Mouse (Mus musculus): ENCODE results near the gene Mdga2. TPM values are rescaled to one million over a fixed set of nuclear protein-coding genes. Genes with fewer than 3 reads are reported as not detected.

The Mdga2 gene
- polyA plus RNA-seq, 1 experiment from 2014 or later: 8.7 TPM

DNA sequence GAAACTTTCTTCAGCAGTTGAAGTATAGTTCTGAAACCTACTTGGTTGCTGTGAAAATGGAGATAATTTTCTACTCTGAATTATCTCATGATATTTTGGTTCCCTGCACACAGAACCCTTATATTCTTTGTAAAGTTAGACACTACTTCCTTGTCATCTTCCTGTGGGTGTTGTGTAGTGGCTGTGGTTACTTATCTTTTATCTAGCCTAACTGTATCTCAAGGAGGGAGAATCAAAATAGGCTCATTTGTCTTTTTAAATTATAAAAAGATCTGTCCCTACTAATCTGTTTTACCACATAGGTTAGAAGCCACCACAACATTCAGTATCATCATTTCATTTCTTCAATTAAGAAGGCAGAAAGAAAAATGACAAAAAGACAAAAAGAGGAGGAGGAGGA, 127.9 kb downstream of the Mdga2 start:
- H3K4me1 ChIP-seq (ENCODE audit: control insufficient read depth, insufficient read depth, low read length): no peaks in the 10 kb centered on the region
- no peaks in the 10 kb centered on the region for H3K27me3 ChIP-seq (replicated peaks; ENCODE audit: control insufficient read depth, insufficient read depth, low read length)
- no peak overlapping the region for H3K4me3 ChIP-seq (ENCODE audit: low read depth, low read length)
- no peaks in the 10 kb centered on the region for H3K9me3 ChIP-seq (replicated peaks; ENCODE audit: control insufficient read depth, low read length)
- no peak overlapping the region for H3K27ac ChIP-seq (ENCODE audit: low read depth, low read length)
- no peak overlapping the region for H3K9ac ChIP-seq (ENCODE audit: low read length)
- no peaks in the 10 kb centered on the region for H3K36me3 ChIP-seq (ENCODE audit: control insufficient read depth, insufficient read depth, low read length)
- no peak overlapping the region for H3K4me2 ChIP-seq (ENCODE audit: low read length)
- DNase-seq (ENCODE audit: low spot score) (no peak), ATAC-seq (no peak)

DNA sequence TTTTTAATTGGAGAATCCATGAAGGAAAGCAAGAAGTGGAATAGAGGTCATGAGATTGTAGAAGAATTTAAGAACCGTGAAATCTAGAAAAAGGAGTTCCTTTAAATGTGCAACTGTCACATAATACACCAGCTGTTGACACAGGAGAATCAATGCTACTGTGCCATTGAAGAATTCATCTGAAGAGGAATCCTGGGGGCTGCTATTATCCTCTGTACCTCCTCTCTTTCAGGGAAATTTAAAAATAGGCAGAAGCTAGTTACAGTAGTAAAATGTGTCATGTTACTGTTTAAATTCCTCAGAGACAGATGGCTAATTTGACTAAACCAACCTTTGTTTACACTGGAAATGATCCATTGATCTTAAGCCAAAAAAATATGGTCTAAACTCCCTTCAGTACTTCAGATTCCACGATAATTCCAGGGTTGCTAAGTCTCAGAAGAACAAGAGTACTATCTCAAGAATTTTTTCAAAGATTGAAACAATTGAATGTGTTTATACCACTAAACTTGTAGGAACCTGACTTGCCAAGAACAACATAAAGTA, 131.9 kb downstream of the Mdga2 start:
- Histone ChIP-seq H3K4me1 (ENCODE audit: control insufficient read depth, insufficient read depth, low read length) (no peaks in the 10 kb centered on the region), H3K9me3 (replicated peaks; ENCODE audit: control insufficient read depth, low read length) (no peaks in the 10 kb centered on the region), H3K4me3 (ENCODE audit: low read depth, low read length) (no peak overlapping the region), H3K4me2 (ENCODE audit: low read length) (no peak overlapping the region), H3K36me3 (ENCODE audit: control insufficient read depth, insufficient read depth, low read length) (no peaks in the 10 kb centered on the region), H3K9ac (ENCODE audit: low read length) (no peak overlapping the region), H3K27me3 (replicated peaks; ENCODE audit: control insufficient read depth, insufficient read depth, low read length) (no peaks in the 10 kb centered on the region), H3K27ac (ENCODE audit: low read depth, low read length) (no peak overlapping the region)
- ATAC-seq: peak; percentile 48; the same call in 1 of the 2 replicates
- peak; percentile 74 for DNase-seq (ENCODE audit: low spot score)
- 41% methylated on average over 2 of the region's 2 CpGs for WGBS

DNA sequence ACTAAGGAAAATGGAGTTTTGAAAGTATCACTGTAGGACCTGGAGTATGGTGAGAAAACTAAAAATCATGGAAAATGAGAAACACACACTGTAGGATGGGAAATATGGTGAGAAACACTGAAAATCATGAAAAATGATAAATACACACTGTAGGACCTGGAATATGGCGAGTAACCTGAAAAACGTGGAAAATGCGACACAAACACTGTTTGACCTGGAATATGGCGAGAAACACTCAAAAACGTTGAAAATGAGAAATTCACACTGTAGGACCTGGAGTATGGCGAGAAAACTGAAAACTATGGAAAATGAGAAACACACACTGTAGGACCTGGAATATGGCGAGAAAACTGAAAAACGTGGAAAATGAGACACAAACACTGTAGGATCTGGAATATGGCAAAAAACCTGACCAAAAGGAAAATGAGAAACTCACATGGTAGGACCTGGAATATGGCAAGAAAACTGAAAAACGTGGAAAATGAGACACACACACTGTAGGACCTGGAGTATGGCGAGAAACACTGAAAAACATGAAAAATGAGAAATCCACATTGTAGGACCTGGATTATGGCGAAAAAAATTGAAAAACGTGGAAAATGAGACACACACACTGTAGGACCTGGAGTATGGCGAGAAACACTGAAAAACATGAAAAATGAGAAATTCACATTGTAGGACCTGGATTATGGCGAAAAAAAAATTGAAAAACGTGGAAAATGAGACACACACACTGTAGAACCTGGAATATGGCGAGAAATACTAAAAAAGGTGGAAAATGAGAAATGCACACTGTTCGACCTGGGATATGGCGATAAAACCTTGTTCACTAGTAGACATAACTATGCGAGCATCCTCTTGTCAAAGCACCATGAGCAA, 163.0 kb downstream of the Mdga2 start:
- H3K4me3 ChIP-seq (ENCODE audit: low read depth, low read length): no peak overlapping the region
- WGBS: 74% methylated on average over 19 of the region's 19 CpGs
- H3K4me1 ChIP-seq (ENCODE audit: control insufficient read depth, insufficient read depth, low read length): no peaks in the 10 kb centered on the region
- DNase-seq (ENCODE audit: low spot score): no peak
- peaks cover 8% of the 10 kb centered on the region for H3K9me3 ChIP-seq (replicated peaks; ENCODE audit: control insufficient read depth, low read length)
- no peaks in the 10 kb centered on the region for H3K36me3 ChIP-seq (ENCODE audit: control insufficient read depth, insufficient read depth, low read length)
- no peak overlapping the region for H3K27ac ChIP-seq (ENCODE audit: low read depth, low read length)
- H3K9ac ChIP-seq (ENCODE audit: low read length): no peak overlapping the region
- H3K27me3 ChIP-seq (replicated peaks; ENCODE audit: control insufficient read depth, insufficient read depth, low read length): no peaks in the 10 kb centered on the region
- ATAC-seq: peak; percentile 82
- H3K4me2 ChIP-seq (ENCODE audit: low read length): no peak overlapping the region

DNA sequence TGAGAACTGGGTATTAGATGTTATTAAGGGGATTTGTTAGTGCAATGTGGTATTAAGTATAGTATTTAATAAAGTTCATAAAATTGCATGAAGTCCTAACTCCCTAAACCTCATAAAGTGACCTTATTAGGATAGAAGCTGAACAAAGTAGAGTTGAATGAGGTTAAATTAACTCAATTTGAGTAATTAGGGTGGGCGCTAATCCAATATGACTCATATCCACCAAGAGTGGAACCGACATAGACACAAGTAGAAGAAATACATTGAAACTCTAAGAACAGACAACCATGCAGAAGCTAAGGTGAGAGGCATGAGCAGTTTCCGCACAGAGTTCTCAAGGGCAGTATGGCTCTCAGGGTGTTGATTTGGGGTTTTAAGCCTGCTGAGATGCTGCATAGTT, 165.7 kb downstream of the Mdga2 start:
- WGBS: 79% methylated on average over 3 of the region's 3 CpGs
- ATAC-seq: no peak

DNA sequence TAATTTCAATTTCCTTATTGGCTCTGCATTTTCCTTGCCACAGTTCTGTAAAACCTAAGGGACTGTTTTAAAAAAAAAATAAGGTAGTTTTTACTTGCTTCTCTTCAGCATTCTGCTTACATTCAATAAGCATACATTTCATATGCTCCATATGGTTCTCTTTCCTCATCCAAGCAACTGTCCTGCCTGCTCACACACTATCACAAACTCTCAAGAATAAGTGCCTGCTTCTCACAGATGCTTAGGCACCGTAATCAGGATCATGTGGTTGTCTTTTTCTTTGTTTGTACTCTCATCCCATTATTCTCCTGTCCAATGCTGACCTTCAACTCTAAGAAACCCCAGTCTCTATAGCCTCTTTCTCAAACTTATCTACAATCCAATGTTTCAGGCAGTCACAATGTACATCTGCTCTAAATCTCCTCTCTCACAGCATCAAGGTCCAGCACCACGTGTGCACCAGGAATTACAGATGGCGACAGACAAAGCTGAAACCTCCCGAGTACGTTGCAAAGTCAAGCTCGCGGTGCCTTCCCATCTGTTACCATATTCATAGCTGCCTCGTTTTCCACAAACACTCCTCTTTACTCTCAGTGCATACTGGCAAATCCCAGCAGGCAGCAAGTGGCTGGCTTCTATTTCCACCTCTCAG, 177.1 kb downstream of the Mdga2 start:
- Histone ChIP-seq H3K9me3 (replicated peaks; ENCODE audit: control insufficient read depth, low read length) (no peaks in the 10 kb centered on the region), H3K9ac (ENCODE audit: low read length) (no peak overlapping the region), H3K4me2 (ENCODE audit: low read length) (no peak overlapping the region), H3K36me3 (ENCODE audit: control insufficient read depth, insufficient read depth, low read length) (no peaks in the 10 kb centered on the region), H3K27me3 (replicated peaks; ENCODE audit: control insufficient read depth, insufficient read depth, low read length) (no peaks in the 10 kb centered on the region), H3K27ac (ENCODE audit: low read depth, low read length) (no peak overlapping the region; the same call in 1 of the 2 replicates), H3K4me1 (ENCODE audit: control insufficient read depth, insufficient read depth, low read length) (no peaks in the 10 kb centered on the region; the same call in 1 of the 2 replicates), H3K4me3 (ENCODE audit: low read depth, low read length) (no peak overlapping the region)
- peak; percentile 89 for ATAC-seq
- DNase-seq (ENCODE audit: low spot score): peak; percentile 70
- 57% methylated on average over 8 of the region's 8 CpGs for WGBS

More for the DNA sequence above, 165.7 kb downstream of the Mdga2 start:
- peak; percentile 10 for DNase-seq (ENCODE audit: low spot score)
- Histone ChIP-seq H3K36me3 (ENCODE audit: control insufficient read depth, insufficient read depth, low read length) (no peaks in the 10 kb centered on the region), H3K27ac (ENCODE audit: low read depth, low read length) (no peak overlapping the region), H3K4me2 (ENCODE audit: low read length) (no peak overlapping the region), H3K9me3 (replicated peaks; ENCODE audit: control insufficient read depth, low read length) (peaks cover 8% of the 10 kb centered on the region), H3K27me3 (replicated peaks; ENCODE audit: control insufficient read depth, insufficient read depth, low read length) (no peaks in the 10 kb centered on the region), H3K4me1 (ENCODE audit: control insufficient read depth, insufficient read depth, low read length) (no peaks in the 10 kb centered on the region), H3K9ac (ENCODE audit: low read length) (no peak overlapping the region), H3K4me3 (ENCODE audit: low read depth, low read length) (no peak overlapping the region)

DNA sequence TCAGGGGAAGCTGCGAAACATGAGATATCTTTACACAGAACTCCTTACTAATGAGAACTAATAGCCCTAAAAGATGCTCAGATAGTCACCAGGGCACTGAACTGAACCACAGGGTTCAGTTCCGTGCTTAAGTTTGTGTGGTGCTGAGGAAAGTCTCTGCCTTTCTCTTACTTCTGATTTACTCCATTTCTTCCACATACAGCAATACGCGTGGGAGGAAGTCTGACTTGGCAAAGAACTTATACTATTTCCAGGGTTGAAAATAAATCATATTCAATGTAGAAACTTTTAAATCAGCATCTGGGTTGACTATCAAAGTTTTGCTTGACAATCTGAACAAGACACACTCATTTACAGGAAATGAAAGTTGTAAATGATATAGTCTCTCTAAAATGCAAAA, 180.5 kb downstream of the Mdga2 start:
- H3K9ac ChIP-seq (ENCODE audit: low read length): no peak overlapping the region
- H3K4me3 ChIP-seq (ENCODE audit: low read depth, low read length): no peak overlapping the region
- 95% methylated on average over 4 of the region's 4 CpGs for WGBS
- ATAC-seq (no peak), DNase-seq (ENCODE audit: low spot score) (no peak)
- no peak overlapping the region for H3K27ac ChIP-seq (ENCODE audit: low read depth, low read length)
- no peaks in the 10 kb centered on the region for H3K9me3 ChIP-seq (replicated peaks; ENCODE audit: control insufficient read depth, low read length)
- no peaks in the 10 kb centered on the region for H3K27me3 ChIP-seq (replicated peaks; ENCODE audit: control insufficient read depth, insufficient read depth, low read length)
- H3K4me1 ChIP-seq (ENCODE audit: control insufficient read depth, insufficient read depth, low read length): no peaks in the 10 kb centered on the region; the same call in 1 of the 2 replicates
- H3K4me2 ChIP-seq (ENCODE audit: low read length): no peak overlapping the region
- no peaks in the 10 kb centered on the region for H3K36me3 ChIP-seq (ENCODE audit: control insufficient read depth, insufficient read depth, low read length)

DNA sequence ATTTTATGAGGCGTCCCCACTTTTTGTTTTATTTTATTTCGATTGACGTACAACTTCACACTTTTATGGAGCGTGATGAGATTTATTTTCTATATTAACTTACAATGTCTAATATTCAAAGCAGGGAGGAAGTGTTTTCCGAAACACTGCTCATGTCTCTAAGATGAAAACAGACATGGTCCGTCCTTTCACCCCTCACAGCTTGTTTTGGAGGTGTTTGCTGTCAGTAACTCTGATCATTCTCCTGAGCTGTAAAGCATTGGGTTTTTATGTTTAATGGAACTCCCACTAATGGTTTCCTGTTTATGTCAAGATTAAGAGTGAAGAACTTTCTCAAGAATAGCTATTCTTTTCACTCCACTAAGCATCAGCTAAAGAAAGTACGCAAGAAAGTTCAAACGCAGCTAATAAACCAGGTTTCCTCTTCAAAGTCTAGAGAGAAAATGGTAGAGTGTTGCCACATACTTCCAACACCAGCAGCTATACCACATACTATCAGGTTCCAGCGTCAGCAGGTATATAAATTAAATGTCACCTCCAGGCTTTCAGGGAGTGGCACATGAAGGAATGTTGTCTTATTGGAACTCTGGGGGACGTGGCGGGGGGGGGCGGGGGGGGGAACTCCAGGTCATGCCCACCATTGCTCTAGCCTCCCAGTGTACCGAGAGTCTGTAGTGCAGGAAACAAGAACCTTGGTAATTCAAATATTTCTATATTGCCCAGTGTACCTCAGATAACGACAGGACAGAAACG, 186.7 kb downstream of the Mdga2 start:
- no peak overlapping the region for H3K4me3 ChIP-seq (ENCODE audit: low read depth, low read length)
- no peaks in the 10 kb centered on the region for H3K4me1 ChIP-seq (ENCODE audit: control insufficient read depth, insufficient read depth, low read length)
- H3K9ac ChIP-seq (ENCODE audit: low read length): no peak overlapping the region
- no peak for ATAC-seq
- H3K9me3 ChIP-seq (replicated peaks; ENCODE audit: control insufficient read depth, low read length): no peaks in the 10 kb centered on the region
- no peaks in the 10 kb centered on the region for H3K36me3 ChIP-seq (ENCODE audit: control insufficient read depth, insufficient read depth, low read length)
- DNase-seq (ENCODE audit: low spot score): no peak
- 87% methylated on average over 15 of the region's 15 CpGs for WGBS
- H3K27ac ChIP-seq (ENCODE audit: low read depth, low read length): no peak overlapping the region
- H3K27me3 ChIP-seq (replicated peaks; ENCODE audit: control insufficient read depth, insufficient read depth, low read length): no peaks in the 10 kb centered on the region
- no peak overlapping the region for H3K4me2 ChIP-seq (ENCODE audit: low read length)

DNA sequence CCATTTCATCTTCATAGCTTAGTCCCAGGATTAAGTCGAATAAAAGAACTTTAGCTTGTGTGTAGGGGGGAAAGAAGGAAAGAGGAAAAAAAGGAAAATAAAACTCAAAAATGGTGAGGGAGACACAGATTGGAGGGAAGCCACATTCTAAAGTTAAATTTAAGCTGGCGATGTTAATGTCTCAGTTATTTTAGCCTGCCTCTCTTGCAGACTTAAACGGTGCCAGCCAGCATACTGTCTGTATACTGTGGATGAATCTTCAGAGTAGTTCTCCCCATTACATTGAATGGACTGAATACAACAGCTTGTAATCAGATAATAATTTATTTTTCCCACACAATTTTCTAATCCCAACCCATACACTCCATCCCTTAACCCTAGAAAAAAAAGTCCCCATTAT, 205.2 kb downstream of the Mdga2 start:
- H3K4me3 ChIP-seq (ENCODE audit: low read depth, low read length): no peak overlapping the region
- WGBS: 88% methylated on average over 3 of the region's 3 CpGs
- DNase-seq (ENCODE audit: low spot score) (no peak), ATAC-seq (no peak)
- no peaks in the 10 kb centered on the region for H3K27me3 ChIP-seq (replicated peaks; ENCODE audit: control insufficient read depth, insufficient read depth, low read length)
- H3K9ac ChIP-seq (ENCODE audit: low read length): no peak overlapping the region
- H3K36me3 ChIP-seq (ENCODE audit: control insufficient read depth, insufficient read depth, low read length): no peaks in the 10 kb centered on the region
- H3K4me1 ChIP-seq (ENCODE audit: control insufficient read depth, insufficient read depth, low read length): no peaks in the 10 kb centered on the region
- H3K9me3 ChIP-seq (replicated peaks; ENCODE audit: control insufficient read depth, low read length): no peaks in the 10 kb centered on the region
- no peak overlapping the region for H3K4me2 ChIP-seq (ENCODE audit: low read length)
- no peak overlapping the region for H3K27ac ChIP-seq (ENCODE audit: low read depth, low read length)
